Mouse (Mus musculus): ENCODE results near the gene Sord. TPM values are rescaled to one million over a fixed set of nuclear protein-coding genes. Genes with fewer than 3 reads are reported as not detected.

Sord gene
- polyA plus RNA-seq, 1 experiment from 2014 or later: 16.6 TPM

GRCm38 (mm10) chr2:122221378-122221777, 13.2 kb upstream of the Sord start:
- Histone ChIP-seq H3K4me1 (replicated peaks) (no peaks in the 10 kb centered on the region), H3K9me3 (no peaks in the 10 kb centered on the region), H3K27me3 (no peaks in the 10 kb centered on the region), H3K9ac (replicated peaks) (no peak overlapping the region), H3K4me2 (no peak overlapping the region), H3K36me3 (no peaks in the 10 kb centered on the region), H3K4me3 (replicated peaks) (no peak overlapping the region), H3K27ac (no peak overlapping the region)
- WGBS: 59% methylated on average over 4 of the region's 4 CpGs
- no peak for ATAC-seq (ENCODE audit: insufficient number of reproducible peaks, insufficient read depth, low FRiP score, low TSS enrichment, low read depth)

GRCm38 (mm10) chr2:122221798-122222197, 12.8 kb upstream of the Sord start:
- Histone ChIP-seq H3K27ac (no peak overlapping the region), H3K4me2 (no peak overlapping the region), H3K27me3 (no peaks in the 10 kb centered on the region), H3K9me3 (no peaks in the 10 kb centered on the region), H3K4me3 (replicated peaks) (no peak overlapping the region), H3K9ac (replicated peaks) (no peak overlapping the region), H3K4me1 (replicated peaks) (no peaks in the 10 kb centered on the region), H3K36me3 (no peaks in the 10 kb centered on the region)
- no peak for ATAC-seq (ENCODE audit: insufficient number of reproducible peaks, insufficient read depth, low FRiP score, low TSS enrichment, low read depth)
- 22% methylated on average over 5 of the region's 5 CpGs for WGBS

GRCm38 (mm10) chr2:122222272-122222671, 12.3 kb upstream of the Sord start:
- WGBS: 84% methylated on average over 5 of the region's 5 CpGs
- no peak overlapping the region for H3K9ac ChIP-seq (replicated peaks)
- H3K36me3 ChIP-seq: no peaks in the 10 kb centered on the region
- H3K4me2 ChIP-seq: no peak overlapping the region
- H3K4me3 ChIP-seq (replicated peaks): no peak overlapping the region
- no peak overlapping the region for H3K27ac ChIP-seq
- no peaks in the 10 kb centered on the region for H3K9me3 ChIP-seq
- no peak for ATAC-seq (ENCODE audit: insufficient number of reproducible peaks, insufficient read depth, low FRiP score, low TSS enrichment, low read depth)
- no peaks in the 10 kb centered on the region for H3K27me3 ChIP-seq
- H3K4me1 ChIP-seq (replicated peaks): no peaks in the 10 kb centered on the region

- no peak overlapping the region for H3K9ac ChIP-seq (replicated peaks)
- no peak overlapping the region for H3K27ac ChIP-seq
- H3K36me3 ChIP-seq: no peaks in the 10 kb centered on the region
- ATAC-seq (ENCODE audit: insufficient number of reproducible peaks, insufficient read depth, low FRiP score, low TSS enrichment, low read depth): no peak
- no peaks in the 10 kb centered on the region for H3K9me3 ChIP-seq
- H3K4me2 ChIP-seq: no peak overlapping the region
- no peak overlapping the region for H3K4me3 ChIP-seq (replicated peaks)
- H3K4me1 ChIP-seq (replicated peaks): no peaks in the 10 kb centered on the region
- H3K27me3 ChIP-seq: no peaks in the 10 kb centered on the region
These were observed 10.9 kb upstream of the Sord start for GRCm38 (mm10) chr2:122223654-122224053.

- no peak for ATAC-seq (ENCODE audit: insufficient number of reproducible peaks, insufficient read depth, low FRiP score, low TSS enrichment, low read depth)
- H3K9me3 ChIP-seq: no peaks in the 10 kb centered on the region
- H3K4me2 ChIP-seq: no peak overlapping the region
- H3K27me3 ChIP-seq: no peaks in the 10 kb centered on the region
- WGBS: 82% methylated on average over 6 of the region's 6 CpGs
- no peak overlapping the region for H3K4me3 ChIP-seq (replicated peaks)
- peaks cover 4% of the 10 kb centered on the region for H3K4me1 ChIP-seq (replicated peaks)
- no peak overlapping the region for H3K9ac ChIP-seq (replicated peaks)
- no peak overlapping the region for H3K27ac ChIP-seq
- H3K36me3 ChIP-seq: no peaks in the 10 kb centered on the region
These were observed 4.2 kb upstream of the Sord start for GRCm38 (mm10) chr2:122230395-122230794.

- ATAC-seq (ENCODE audit: insufficient number of reproducible peaks, insufficient read depth, low FRiP score, low TSS enrichment, low read depth): no peak
- Histone ChIP-seq H3K27me3 (no peaks in the 10 kb centered on the region), H3K9ac (replicated peaks) (no peak overlapping the region), H3K4me1 (replicated peaks) (peaks cover 4% of the 10 kb centered on the region), H3K27ac (no peak overlapping the region), H3K36me3 (no peaks in the 10 kb centered on the region), H3K4me3 (replicated peaks) (no peak overlapping the region), H3K4me2 (no peak overlapping the region), H3K9me3 (no peaks in the 10 kb centered on the region)
- WGBS: 89% methylated on average over 9 of the region's 9 CpGs
These were observed 2.9 kb upstream of the Sord start for GRCm38 (mm10) chr2:122231616-122232015.

- Histone ChIP-seq H3K4me3 (replicated peaks) (peak overlapping the region; percentile 55; the same call in 1 of the 2 replicates), H3K27ac (no peak overlapping the region), H3K9ac (replicated peaks) (no peak overlapping the region), H3K9me3 (no peaks in the 10 kb centered on the region), H3K36me3 (no peaks in the 10 kb centered on the region), H3K4me2 (peak overlapping the region; percentile 87), H3K27me3 (no peaks in the 10 kb centered on the region), H3K4me1 (replicated peaks) (peaks cover 4% of the 10 kb centered on the region)
- 49% methylated on average over 5 of the region's 5 CpGs for WGBS
- no peak for ATAC-seq (ENCODE audit: insufficient number of reproducible peaks, insufficient read depth, low FRiP score, low TSS enrichment, low read depth)
These were observed 1.2 kb upstream of the Sord start for GRCm38 (mm10) chr2:122233341-122233740.

- Histone ChIP-seq H3K27ac (peak overlapping the region; percentile 58), H3K9me3 (no peaks in the 10 kb centered on the region), H3K4me1 (replicated peaks) (peaks cover 4% of the 10 kb centered on the region), H3K9ac (replicated peaks) (peak overlapping the region; percentile 59), H3K27me3 (no peaks in the 10 kb centered on the region), H3K4me3 (replicated peaks) (peak overlapping the region; percentile 55), H3K4me2 (peak overlapping the region; percentile 87), H3K36me3 (no peaks in the 10 kb centered on the region)
- ATAC-seq (ENCODE audit: insufficient number of reproducible peaks, insufficient read depth, low FRiP score, low TSS enrichment, low read depth): peak; percentile 11; the same call in 1 of the 2 replicates
- WGBS: 7% methylated on average over 26 of the region's 26 CpGs
These were observed 591 bp upstream of the Sord start for GRCm38 (mm10) chr2:122233759-122234557.

- Histone ChIP-seq H3K4me3 (replicated peaks) (peak overlapping the region; percentile 55), H3K36me3 (no peaks in the 10 kb centered on the region), H3K4me2 (peak overlapping the region; percentile 87), H3K27me3 (no peaks in the 10 kb centered on the region), H3K27ac (no peak overlapping the region), H3K9ac (replicated peaks) (no peak overlapping the region), H3K9me3 (no peaks in the 10 kb centered on the region), H3K4me1 (replicated peaks) (peaks cover 4% of the 10 kb centered on the region)
- no peak for ATAC-seq (ENCODE audit: insufficient number of reproducible peaks, insufficient read depth, low FRiP score, low TSS enrichment, low read depth)
- 91% methylated on average over 2 of the region's 2 CpGs for WGBS
These were observed 876 bp downstream of the Sord start for GRCm38 (mm10) chr2:122235425-122235824.

GRCm38 (mm10) chr2:122236321-122236720, 1.8 kb downstream of the Sord start:
- ATAC-seq (ENCODE audit: insufficient number of reproducible peaks, insufficient read depth, low FRiP score, low TSS enrichment, low read depth): no peak
- H3K27me3 ChIP-seq: no peaks in the 10 kb centered on the region

GRCm38 (mm10) chr2:122237891-122238470, 3.4 kb downstream of the Sord start:
- WGBS: 94% methylated on average over 2 of the region's 2 CpGs
- no peaks in the 10 kb centered on the region for H3K36me3 ChIP-seq
- no peak overlapping the region for H3K27ac ChIP-seq
- no peak for ATAC-seq (ENCODE audit: insufficient number of reproducible peaks, insufficient read depth, low FRiP score, low TSS enrichment, low read depth)
- H3K4me1 ChIP-seq (replicated peaks): peaks cover 4% of the 10 kb centered on the region
- H3K4me3 ChIP-seq (replicated peaks): no peak overlapping the region
- no peak overlapping the region for H3K4me2 ChIP-seq
- H3K27me3 ChIP-seq: no peaks in the 10 kb centered on the region
- no peak overlapping the region for H3K9ac ChIP-seq (replicated peaks)
- no peaks in the 10 kb centered on the region for H3K9me3 ChIP-seq

More at GRCm38 (mm10) chr2:122236321-122236720, 1.8 kb downstream of the Sord start:
- Histone ChIP-seq H3K4me1 (replicated peaks) (peaks cover 4% of the 10 kb centered on the region), H3K27ac (no peak overlapping the region), H3K36me3 (no peaks in the 10 kb centered on the region), H3K4me2 (no peak overlapping the region), H3K9ac (replicated peaks) (no peak overlapping the region), H3K4me3 (replicated peaks) (no peak overlapping the region), H3K9me3 (no peaks in the 10 kb centered on the region)

- Histone ChIP-seq H3K4me1 (replicated peaks) (no peaks in the 10 kb centered on the region), H3K4me2 (no peak overlapping the region), H3K4me3 (replicated peaks) (no peak overlapping the region), H3K9me3 (no peaks in the 10 kb centered on the region), H3K27me3 (no peaks in the 10 kb centered on the region), H3K27ac (no peak overlapping the region), H3K36me3 (no peaks in the 10 kb centered on the region), H3K9ac (replicated peaks) (no peak overlapping the region)
- no peak for ATAC-seq (ENCODE audit: insufficient number of reproducible peaks, insufficient read depth, low FRiP score, low TSS enrichment, low read depth)
These were observed 6.2 kb downstream of the Sord start for GRCm38 (mm10) chr2:122240735-122241134.
